Mouse (Mus musculus) forebrain, embryonic 10.5 days (tissue): ENCODE data around the gene Gm28043. TPM values are rescaled to one million over a fixed set of nuclear protein-coding genes. Genes with fewer than 3 reads are reported as not detected.

Source experiments
- DNase-seq: peaks from one replicate; pipeline ENCODE4 v3.0.0-alpha.2; 2017; ENCODE audit warnings: low spot score; ENCODE audit errors: extremely low spot score
- H3K27ac ChIP-seq: fragments of 300-500 bp; sonication (generic); 2 replicates; pipeline ENCODE4 v1.5.1; 2016; ENCODE audit warnings: mild to moderate bottlenecking
- H3K27me3 ChIP-seq: fragments of 300-500 bp; sonication (generic); 2 replicates; pipeline ENCODE4 v1.6.1; 2016; ENCODE audit warnings: mild to moderate bottlenecking; ENCODE audit not compliant: poor library complexity, severe bottlenecking
- H3K36me3 ChIP-seq: fragments of 300-500 bp; sonication (generic); replicated peaks from 2 replicates; pipeline ENCODE4 v1.6.1; 2016; ENCODE audit warnings: mild to moderate bottlenecking, moderate library complexity
- H3K4me1 ChIP-seq: fragments of 300-500 bp; sonication (generic); 2 replicates; pipeline ENCODE4 v1.6.1; 2016
- H3K4me3 ChIP-seq: fragments of 300-500 bp; sonication (generic); 2 replicates; pipeline ENCODE4 v1.5.1; 2016; ENCODE audit warnings: mild to moderate bottlenecking, moderate library complexity
- H3K9me3 ChIP-seq: fragments of 300-500 bp; sonication (generic); 2 replicates; pipeline ENCODE4 v1.6.1; 2016; ENCODE audit warnings: mild to moderate bottlenecking, moderate library complexity
- WGBS: fragments of 180-500 bp; shearing (Covaris S2); methylation state at CpG from one replicate; pipeline ENCODE4 v1.1.7; 2016; 5-methylcytosine and 5-hydroxymethylcytosine counted together
- polyA plus RNA-seq: library from polyadenylated mRNA; unstranded; fragments of >200 nt; fragmentation: Nextera tagmentation; extraction: Ambion mirVana; gene quantifications from 2 replicates; pipeline ENCODE4 v1.2.1, GENCODE M21; 2016

Gene Gm28043
- 3.6 and 3.9 TPM in 2 replicates for polyA plus RNA-seq

GRCm38 (mm10) chr17:29614115-29615023, at the start of gene Gm28043, which contains the start of gene Rnf8:
Gene Gm28043, plus strand, starts transcription at chr17:29614876.
Gene Rnf8, plus strand, starts transcription at chr17:29614790.
- WGBS: 2% methylated on average over 52 of the region's 52 CpGs
- peak within 1 kb of the TSS; percentile 96 for H3K27ac ChIP-seq
- H3K4me3 ChIP-seq: peak within 1 kb of the TSS; percentile 96
- DNase-seq: peak; percentile 92
- H3K9me3 ChIP-seq: no peaks in the 10 kb centered on the region
- peaks cover 36% of the 10 kb centered on the region for H3K4me1 ChIP-seq
- H3K36me3 ChIP-seq: peaks cover 26% of the 10 kb centered on the region
- no peaks in the 10 kb centered on the region for H3K27me3 ChIP-seq

GRCm38 (mm10) chr17:29565521-29565920, 49.2 kb upstream of the Gm28043 start:
- no peak for DNase-seq
- Histone ChIP-seq H3K27ac (no peak overlapping the region), H3K9me3 (no peaks in the 10 kb centered on the region), H3K27me3 (no peaks in the 10 kb centered on the region), H3K4me1 (no peaks in the 10 kb centered on the region), H3K4me3 (no peak overlapping the region), H3K36me3 (peaks cover 55% of the 10 kb centered on the region)
- 97% methylated on average over 5 of the region's 5 CpGs for WGBS

GRCm38 (mm10) chr17:29568435-29568834, 46.2 kb upstream of the Gm28043 start:
- H3K9me3 ChIP-seq: no peaks in the 10 kb centered on the region
- H3K36me3 ChIP-seq: peaks cover 85% of the 10 kb centered on the region
- no peak for DNase-seq
- no peaks in the 10 kb centered on the region for H3K27me3 ChIP-seq
- H3K4me1 ChIP-seq: no peaks in the 10 kb centered on the region
- H3K4me3 ChIP-seq: no peak overlapping the region
- no peak overlapping the region for H3K27ac ChIP-seq
- 93% methylated on average over 15 of the region's 15 CpGs for WGBS

GRCm38 (mm10) chr17:29569831-29570230, 44.8 kb upstream of the Gm28043 start:
- H3K4me3 ChIP-seq: no peak overlapping the region
- H3K9me3 ChIP-seq: no peaks in the 10 kb centered on the region
- DNase-seq: no peak
- H3K27ac ChIP-seq: no peak overlapping the region
- 84% methylated on average over 6 of the region's 6 CpGs for WGBS
- H3K27me3 ChIP-seq: no peaks in the 10 kb centered on the region
- H3K36me3 ChIP-seq: peaks cover 91% of the 10 kb centered on the region
- H3K4me1 ChIP-seq: no peaks in the 10 kb centered on the region

- 86% methylated on average over 4 of the region's 4 CpGs for WGBS
- no peak overlapping the region for H3K4me3 ChIP-seq
- no peak overlapping the region for H3K27ac ChIP-seq
- H3K27me3 ChIP-seq: no peaks in the 10 kb centered on the region
- peaks cover 7% of the 10 kb centered on the region; the same call in 1 of the 2 replicates for H3K4me1 ChIP-seq
- DNase-seq: no peak
- peaks cover 92% of the 10 kb centered on the region for H3K36me3 ChIP-seq
- no peaks in the 10 kb centered on the region for H3K9me3 ChIP-seq
These were observed 35.0 kb upstream of the Gm28043 start for GRCm38 (mm10) chr17:29579579-29580126.

GRCm38 (mm10) chr17:29583569-29583968, 31.1 kb upstream of the Gm28043 start:
- Histone ChIP-seq H3K9me3 (no peaks in the 10 kb centered on the region), H3K27me3 (no peaks in the 10 kb centered on the region), H3K27ac (no peak overlapping the region), H3K4me3 (no peak overlapping the region), H3K4me1 (peaks cover 8% of the 10 kb centered on the region), H3K36me3 (peaks cover 78% of the 10 kb centered on the region)
- 89% methylated on average over 5 of the region's 5 CpGs for WGBS
- DNase-seq: no peak

GRCm38 (mm10) chr17:29584306-29584705, 30.4 kb upstream of the Gm28043 start:
- Histone ChIP-seq H3K27ac (no peak overlapping the region), H3K4me1 (peaks cover 15% of the 10 kb centered on the region), H3K36me3 (peaks cover 71% of the 10 kb centered on the region), H3K27me3 (no peaks in the 10 kb centered on the region), H3K9me3 (no peaks in the 10 kb centered on the region), H3K4me3 (no peak overlapping the region)
- DNase-seq: no peak
- WGBS: 81% methylated on average over 5 of the region's 5 CpGs

- H3K27me3 ChIP-seq: no peaks in the 10 kb centered on the region
- H3K4me3 ChIP-seq: no peak overlapping the region
- H3K4me1 ChIP-seq: peaks cover 19% of the 10 kb centered on the region
- H3K9me3 ChIP-seq: no peaks in the 10 kb centered on the region
- H3K27ac ChIP-seq: no peak overlapping the region
- peaks cover 67% of the 10 kb centered on the region for H3K36me3 ChIP-seq
- no peak for DNase-seq
- WGBS: 80% methylated on average over 3 of the region's 3 CpGs
These were observed 29.9 kb upstream of the Gm28043 start for GRCm38 (mm10) chr17:29584737-29585136.

GRCm38 (mm10) chr17:29585446-29585845, 29.2 kb upstream of the Gm28043 start:
- Histone ChIP-seq H3K4me3 (no peak overlapping the region), H3K4me1 (peaks cover 23% of the 10 kb centered on the region), H3K27ac (peak overlapping the region; percentile 30; the same call in 1 of the 2 replicates), H3K27me3 (no peaks in the 10 kb centered on the region), H3K9me3 (no peaks in the 10 kb centered on the region), H3K36me3 (peaks cover 60% of the 10 kb centered on the region)
- WGBS: 86% methylated on average over 6 of the region's 6 CpGs
- no peak for DNase-seq

GRCm38 (mm10) chr17:29586921-29587320, 27.8 kb upstream of the Gm28043 start:
- Histone ChIP-seq H3K27me3 (no peaks in the 10 kb centered on the region), H3K4me3 (no peak overlapping the region), H3K36me3 (peaks cover 50% of the 10 kb centered on the region), H3K9me3 (no peaks in the 10 kb centered on the region), H3K27ac (no peak overlapping the region), H3K4me1 (peaks cover 23% of the 10 kb centered on the region)
- WGBS: 89% methylated on average over 9 of the region's 9 CpGs
- no peak for DNase-seq

GRCm38 (mm10) chr17:29589221-29589898, 25.3 kb upstream of the Gm28043 start:
- Histone ChIP-seq H3K4me3 (no peak overlapping the region), H3K27me3 (no peaks in the 10 kb centered on the region), H3K27ac (peak overlapping the region; percentile 71), H3K9me3 (no peaks in the 10 kb centered on the region), H3K4me1 (peaks cover 16% of the 10 kb centered on the region), H3K36me3 (peaks cover 44% of the 10 kb centered on the region)
- 66% methylated on average over 11 of the region's 11 CpGs for WGBS
- DNase-seq: peak; percentile 19

GRCm38 (mm10) chr17:29595891-29596770, 18.5 kb upstream of the Gm28043 start:
- no peak overlapping the region for H3K4me3 ChIP-seq
- no peaks in the 10 kb centered on the region for H3K27me3 ChIP-seq
- WGBS: 89% methylated on average over 15 of the region's 15 CpGs
- H3K27ac ChIP-seq: peak overlapping the region; percentile 61
- DNase-seq: no peak
- H3K36me3 ChIP-seq: peaks cover 76% of the 10 kb centered on the region
- no peaks in the 10 kb centered on the region for H3K9me3 ChIP-seq
- peaks cover 22% of the 10 kb centered on the region for H3K4me1 ChIP-seq
